Mouse (Mus musculus): Measurements from ENCODE around the gene Pgap1.

DNA sequence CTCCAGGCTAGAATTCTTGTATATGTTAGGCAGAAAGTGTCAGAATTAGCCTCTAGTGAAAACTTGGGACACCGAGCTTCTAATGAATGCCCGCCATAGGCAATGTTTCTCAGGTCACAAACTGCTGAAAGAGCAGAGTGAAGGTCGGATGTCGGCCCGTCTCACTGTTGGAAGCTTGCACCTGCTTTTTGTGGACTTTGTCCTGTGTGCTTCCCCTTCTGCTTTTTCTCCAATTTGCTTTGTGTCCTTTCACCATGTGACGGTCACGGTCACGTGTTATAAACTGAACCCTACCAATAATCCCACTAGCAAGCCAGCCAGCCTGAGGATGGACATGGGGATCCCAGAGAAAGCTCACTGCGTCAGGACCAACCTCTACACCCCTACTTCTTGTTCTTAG lies 12.3 kb downstream of the Pgap1 start:
- TF ChIP-seq CTCF (conservative IDR thresholded peaks at IDR 0.05; ENCODE audit: insufficient read depth, insufficient read length, low read depth, low read length) (no peak), POLR2A (IDR thresholded peaks at IDR 0.05; ENCODE audit: low read depth, low read length) (no peak)
